Mouse (Mus musculus) ES-E14 (cell line): ENCODE data around the gene Krt25.

Experiments
- CHD2 ChIP-seq: IDR thresholded peaks from 2 replicates; pipeline ENCODE4 v1.6.1; 2014; ENCODE audit warnings: mild to moderate bottlenecking, low read depth, low read length, inconsistent platforms
- HCFC1 ChIP-seq: IDR thresholded peaks from 2 replicates; pipeline ENCODE4 v1.6.1; 2012; ENCODE audit warnings: low read length, inconsistent platforms, borderline replicate concordance; ENCODE audit not compliant: insufficient read depth
- MAFK ChIP-seq: IDR thresholded peaks from 2 replicates; pipeline ENCODE4 v1.6.1; 2014; ENCODE audit warnings: mild to moderate bottlenecking, low read depth, low read length, inconsistent platforms; ENCODE audit not compliant: insufficient read depth
- ZNF384 ChIP-seq: IDR thresholded peaks from 2 replicates; pipeline ENCODE4 v1.6.1; 2012; ENCODE audit warnings: low read depth, low read length, inconsistent platforms

- TF ChIP-seq ZNF384, result no peak
- no peak for TF ChIP-seq HCFC1
- no peak for TF ChIP-seq CHD2
- TF ChIP-seq MAFK, result no peak
Measured at GRCm38 (mm10) chr11:99283334-99283733, 39.4 kb downstream of the Krt25 start.
